Mouse (Mus musculus): Measurements from ENCODE around the gene Per1.

DNA sequence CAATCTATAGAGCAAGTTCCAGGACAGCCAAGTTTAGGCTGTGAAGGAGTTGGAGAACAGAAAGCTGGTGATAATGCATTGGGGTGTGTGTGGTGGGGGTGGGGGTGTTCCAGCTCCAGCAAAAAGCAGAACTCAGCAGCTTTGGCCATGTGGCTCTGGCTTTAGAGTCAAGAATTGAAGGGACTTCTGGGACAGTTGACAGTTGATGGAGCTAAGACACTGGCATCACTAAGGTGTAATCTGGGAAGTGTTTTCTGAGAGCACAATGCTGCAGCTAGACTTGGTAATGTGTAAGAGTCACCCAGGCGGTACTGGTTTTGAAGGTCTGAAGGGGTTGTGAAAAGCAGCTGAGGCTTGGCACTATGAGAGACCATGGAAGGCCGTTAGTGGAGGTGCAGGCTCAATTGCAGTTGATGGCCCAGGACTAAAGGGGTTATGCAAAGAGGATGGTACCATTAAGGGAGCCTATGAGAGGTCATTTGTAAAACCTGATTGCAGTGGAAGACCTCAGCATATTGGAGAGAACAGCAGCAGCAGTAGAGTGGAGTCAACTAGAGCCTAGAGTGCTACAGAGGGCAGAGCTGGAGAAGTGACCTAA is 42.1 kb upstream of the Per1 start:
- TF ChIP-seq CTCF (IDR thresholded peaks at IDR 0.05; ENCODE audit: low read depth, low read length) (no peak), POLR2A (IDR thresholded peaks at IDR 0.05; ENCODE audit: insufficient read depth, low read length) (no peak), EP300 (IDR thresholded peaks at IDR 0.05; ENCODE audit: insufficient read depth, low read depth, low read length) (no peak)

Measured in ES-Bruce4 (cell line).